Mouse (Mus musculus): ENCODE results near the gene D10Wsu102e. TPM values are rescaled to one million over a fixed set of nuclear protein-coding genes. Genes with fewer than 3 reads are reported as not detected.
"Not testable (repeated sequence)": the region's sequence is repeated elsewhere in the genome, so short reads cannot be mapped to it uniquely, and the experiment has no call there.

D10Wsu102e gene
- total and polyA plus RNA-seq, 3 experiments = 0.67 to 5.5 (median 2.3) TPM

DNA sequence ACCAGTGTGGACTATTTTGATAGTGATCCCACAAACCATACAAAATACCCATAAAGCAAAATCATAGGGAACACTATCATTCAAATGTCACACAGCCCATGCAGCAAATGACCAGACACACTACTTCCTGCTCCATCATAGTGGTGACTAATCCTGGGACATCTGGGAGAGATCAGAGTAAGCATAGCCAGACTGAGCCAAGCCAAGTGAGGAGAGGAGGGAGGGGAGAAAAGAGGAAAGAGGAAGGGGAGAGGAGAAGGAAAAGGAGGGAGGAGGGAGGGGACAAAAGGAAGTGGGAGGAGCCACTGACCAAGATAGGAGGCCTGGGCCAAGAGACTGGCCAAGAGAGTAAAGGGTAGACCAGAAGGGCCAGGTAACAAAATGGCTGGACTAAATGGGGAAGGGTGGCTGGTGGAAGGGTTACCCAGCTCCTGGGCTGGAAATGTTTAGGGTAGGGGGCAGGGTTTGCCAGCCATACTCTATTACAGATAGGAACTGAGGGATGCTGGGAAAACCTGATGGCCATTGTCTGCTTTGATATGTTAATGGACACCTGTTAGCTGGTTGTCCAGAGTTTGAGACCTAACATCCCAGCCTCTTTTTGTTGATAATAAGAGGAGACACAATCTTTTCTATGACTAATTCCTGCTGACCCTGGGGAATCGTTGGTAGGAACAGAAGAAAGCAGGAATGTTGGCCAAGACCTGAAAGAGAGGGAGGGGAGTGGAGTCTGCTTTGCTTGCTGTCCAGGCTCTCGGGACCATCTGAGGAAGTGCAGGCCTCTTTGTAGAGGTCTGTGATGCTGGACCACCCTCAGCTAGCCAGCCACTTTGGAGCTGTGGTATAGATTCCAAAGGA is 16.0 kb upstream of the D10Wsu102e start:
- Histone ChIP-seq H3K9me3 (replicated peaks) (no peaks in the 10 kb centered on the region), H3K27me3 (ENCODE audit: insufficient read depth, low read length) (peaks cover 37% of the 10 kb centered on the region), H3K4me1 (ENCODE audit: insufficient read depth, low read depth, low read length) (no peaks in the 10 kb centered on the region; the same call in 1 of the 2 replicates), H3K4me3 (ENCODE audit: low read depth, low read length) (no peak overlapping the region), H3K36me3 (replicated peaks) (no peaks in the 10 kb centered on the region)
- TF ChIP-seq GATA2 (IDR thresholded peaks at IDR 0.05; ENCODE audit: borderline replicate concordance, low read depth, low read length) = no peak
- TF ChIP-seq TAL1 (conservative IDR thresholded peaks at IDR 0.05; ENCODE audit: low read depth, low read length) = no peak
- TF ChIP-seq POLR2AphosphoS5 (IDR thresholded peaks at IDR 0.05; ENCODE audit: insufficient replicate concordance, low read depth, low read length) = no peak
- ATAC-seq (ENCODE audit: extremely low read depth, insufficient number of reproducible peaks, low FRiP score, poor library complexity, severe bottlenecking) (no peak), DNase-seq (ENCODE audit: low spot score) (no peak)

DNA sequence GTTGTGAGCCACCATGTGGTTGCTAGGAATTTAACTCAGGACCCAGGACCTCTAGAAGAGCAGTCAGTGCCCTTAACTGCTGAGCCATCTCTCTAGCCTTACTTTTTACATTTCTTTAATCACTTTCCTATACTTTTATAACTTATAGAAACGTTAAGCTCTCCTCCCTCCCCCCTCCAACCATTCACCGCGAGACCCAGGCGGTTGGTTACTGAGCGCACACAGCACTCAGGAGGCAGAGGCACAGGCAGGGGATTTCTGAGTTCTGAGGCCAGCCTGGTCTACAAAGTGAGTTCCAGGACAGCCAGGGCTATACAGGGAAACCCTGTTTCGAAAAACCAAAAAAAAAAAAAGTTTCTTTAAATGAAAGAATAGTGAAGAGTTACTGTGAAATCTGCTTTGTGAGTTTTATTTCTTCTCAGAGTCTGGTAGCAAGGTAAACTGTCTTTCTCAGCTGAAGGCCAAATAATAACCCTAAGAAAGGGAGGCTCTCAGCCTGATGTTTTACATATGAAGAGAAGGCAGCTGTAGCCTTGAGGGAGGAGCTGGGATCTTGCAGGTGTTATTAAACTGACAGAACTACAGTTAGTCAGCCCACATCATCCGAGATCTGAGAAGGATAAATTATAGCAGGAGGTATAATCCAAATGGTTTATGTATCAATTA is 14.2 kb upstream of the D10Wsu102e start:
- H3K9me3 ChIP-seq (replicated peaks) = no peaks in the 10 kb centered on the region

DNA sequence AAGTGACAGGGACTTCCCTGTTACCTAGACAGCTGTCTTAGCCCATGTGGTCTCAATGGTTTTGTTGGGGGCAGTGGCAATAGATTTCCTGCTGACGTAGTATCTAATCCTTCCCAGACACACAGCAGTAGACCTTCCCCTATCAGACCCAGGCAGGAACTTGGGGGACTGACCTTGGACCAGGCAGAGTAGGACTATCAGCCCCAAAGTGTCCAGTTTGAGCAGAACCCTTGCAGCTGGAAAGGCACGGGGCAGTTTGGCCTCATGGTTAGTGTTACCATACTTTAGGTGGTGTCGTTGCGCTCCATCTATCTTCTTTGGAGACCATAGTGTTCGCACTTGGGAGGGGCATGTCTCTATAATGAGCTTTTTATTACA is 13.7 kb upstream of the D10Wsu102e start:
- ATAC-seq (ENCODE audit: extremely low read depth, insufficient number of reproducible peaks, low FRiP score, poor library complexity, severe bottlenecking) (no peak), DNase-seq (ENCODE audit: low spot score) (no peak)
- Histone ChIP-seq H3K4me3 (ENCODE audit: low read depth, low read length) (no peak overlapping the region), H3K36me3 (replicated peaks) (no peaks in the 10 kb centered on the region), H3K9me3 (replicated peaks) (no peaks in the 10 kb centered on the region), H3K4me1 (ENCODE audit: insufficient read depth, low read depth, low read length) (no peaks in the 10 kb centered on the region; the same call in 1 of the 2 replicates), H3K27me3 (ENCODE audit: insufficient read depth, low read length) (peaks cover 48% of the 10 kb centered on the region)
- TF ChIP-seq GATA2 (IDR thresholded peaks at IDR 0.05; ENCODE audit: borderline replicate concordance, low read depth, low read length) (no peak), CTCF (IDR thresholded peaks at IDR 0.05; ENCODE audit: low read depth, low read length) (no peak), TAL1 (conservative IDR thresholded peaks at IDR 0.05; ENCODE audit: low read depth, low read length) (no peak), POLR2AphosphoS5 (IDR thresholded peaks at IDR 0.05; ENCODE audit: insufficient replicate concordance, low read depth, low read length) (no peak), GATA1 (IDR thresholded peaks at IDR 0.05; ENCODE audit: borderline replicate concordance, low read length) (no peak)

More for the DNA sequence above, 14.2 kb upstream of the D10Wsu102e start:
- DNase-seq (ENCODE audit: low spot score) (no peak), ATAC-seq (ENCODE audit: extremely low read depth, insufficient number of reproducible peaks, low FRiP score, poor library complexity, severe bottlenecking) (no peak)
- Histone ChIP-seq H3K4me1 (ENCODE audit: insufficient read depth, low read depth, low read length) (no peaks in the 10 kb centered on the region; the same call in 1 of the 2 replicates), H3K27me3 (ENCODE audit: insufficient read depth, low read length) (peaks cover 48% of the 10 kb centered on the region), H3K36me3 (replicated peaks) (no peaks in the 10 kb centered on the region), H3K4me3 (ENCODE audit: low read depth, low read length) (no peak overlapping the region)
- TF ChIP-seq GATA2 (IDR thresholded peaks at IDR 0.05; ENCODE audit: borderline replicate concordance, low read depth, low read length) (no peak), CTCF (IDR thresholded peaks at IDR 0.05; ENCODE audit: low read depth, low read length) (no peak), TAL1 (conservative IDR thresholded peaks at IDR 0.05; ENCODE audit: low read depth, low read length) (no peak), GATA1 (IDR thresholded peaks at IDR 0.05; ENCODE audit: borderline replicate concordance, low read length) (no peak), POLR2AphosphoS5 (IDR thresholded peaks at IDR 0.05; ENCODE audit: insufficient replicate concordance, low read depth, low read length) (no peak)

DNA sequence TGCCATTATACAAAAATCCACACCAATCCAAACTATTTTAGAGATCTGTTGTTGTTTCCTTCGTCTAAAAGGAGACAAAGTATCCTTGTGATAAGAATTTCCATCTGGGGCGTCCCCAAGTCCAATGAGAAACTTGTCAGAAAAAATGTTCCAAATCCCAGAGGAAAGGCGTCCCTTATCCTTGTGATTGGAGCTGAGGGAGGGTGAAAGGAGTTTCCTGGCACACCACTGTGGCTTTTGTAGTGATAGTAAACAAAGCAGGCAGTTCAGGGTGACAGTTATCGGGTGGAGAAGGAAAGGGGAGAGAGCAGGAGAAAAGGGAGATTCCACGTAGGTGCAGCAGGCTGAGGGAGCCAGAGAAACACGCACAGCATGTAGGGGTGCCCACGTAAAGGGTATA is 12.5 kb upstream of the D10Wsu102e start:
- no peak for TF ChIP-seq GATA1 (IDR thresholded peaks at IDR 0.05; ENCODE audit: borderline replicate concordance, low read length)
- TF ChIP-seq GATA2 (IDR thresholded peaks at IDR 0.05; ENCODE audit: borderline replicate concordance, low read depth, low read length) = no peak
- TF ChIP-seq TAL1 (conservative IDR thresholded peaks at IDR 0.05; ENCODE audit: low read depth, low read length) = no peak
- TF ChIP-seq POLR2AphosphoS5 (IDR thresholded peaks at IDR 0.05; ENCODE audit: insufficient replicate concordance, low read depth, low read length) = no peak
- no peak for TF ChIP-seq CTCF (IDR thresholded peaks at IDR 0.05; ENCODE audit: low read depth, low read length)
- Histone ChIP-seq H3K4me1 (ENCODE audit: insufficient read depth, low read depth, low read length) (no peaks in the 10 kb centered on the region), H3K4me3 (ENCODE audit: low read depth, low read length) (no peak overlapping the region), H3K9me3 (replicated peaks) (no peaks in the 10 kb centered on the region), H3K36me3 (replicated peaks) (no peaks in the 10 kb centered on the region), H3K27me3 (ENCODE audit: insufficient read depth, low read length) (peaks cover 42% of the 10 kb centered on the region)
- ATAC-seq (ENCODE audit: extremely low read depth, insufficient number of reproducible peaks, low FRiP score, poor library complexity, severe bottlenecking) = no peak
- DNase-seq (ENCODE audit: low spot score) = no peak

DNA sequence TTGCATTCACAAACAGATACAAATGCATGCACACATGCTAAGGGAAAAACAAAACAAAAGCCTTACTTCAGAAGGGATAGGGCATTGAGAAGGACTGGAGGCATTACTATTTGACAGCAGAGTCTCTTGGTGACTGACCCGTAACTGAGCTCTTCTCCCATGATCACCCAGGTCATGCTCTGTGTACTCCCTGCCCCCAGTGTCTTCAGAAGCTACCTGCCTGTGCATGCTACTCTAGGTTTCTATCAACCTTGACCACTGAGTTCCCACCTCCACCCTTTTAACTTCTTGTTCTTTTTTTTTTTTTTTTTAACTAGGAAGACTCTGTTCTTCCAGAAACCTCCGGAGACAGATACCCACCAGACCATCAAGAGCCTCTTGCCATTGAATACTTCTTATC is 9.3 kb upstream of the D10Wsu102e start:
- peaks cover 34% of the 10 kb centered on the region for H3K27me3 ChIP-seq (ENCODE audit: insufficient read depth, low read length)
- TF ChIP-seq GATA1 (IDR thresholded peaks at IDR 0.05; ENCODE audit: borderline replicate concordance, low read length) = no peak
- TF ChIP-seq CTCF (IDR thresholded peaks at IDR 0.05; ENCODE audit: low read depth, low read length) = no peak
- no peak for TF ChIP-seq POLR2AphosphoS5 (IDR thresholded peaks at IDR 0.05; ENCODE audit: insufficient replicate concordance, low read depth, low read length)
- TF ChIP-seq TAL1 (conservative IDR thresholded peaks at IDR 0.05; ENCODE audit: low read depth, low read length) = no peak
- TF ChIP-seq GATA2 (IDR thresholded peaks at IDR 0.05; ENCODE audit: borderline replicate concordance, low read depth, low read length) = no peak

DNA sequence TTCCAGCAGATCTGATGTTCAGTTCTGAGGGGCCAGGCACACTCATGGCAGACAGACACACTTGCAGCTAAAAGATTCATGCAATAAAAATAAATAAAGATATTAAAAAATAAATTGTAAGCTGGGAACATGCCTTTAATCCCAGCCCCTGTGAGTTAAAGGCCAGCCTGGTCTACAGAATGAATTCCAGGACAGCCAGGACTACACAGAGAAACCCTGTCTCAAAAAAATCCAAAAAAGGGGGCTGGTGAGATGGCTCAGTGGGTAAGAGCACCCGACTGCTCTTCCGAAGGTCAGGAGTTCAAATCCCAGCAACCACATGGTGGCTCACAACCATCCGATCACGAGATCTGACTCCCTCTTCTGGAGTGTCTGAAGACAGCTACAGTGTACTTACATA is 8.2 kb upstream of the D10Wsu102e start:
- not testable (repeated sequence) for ATAC-seq (ENCODE audit: extremely low read depth, insufficient number of reproducible peaks, low FRiP score, poor library complexity, severe bottlenecking); H3K4me1 ChIP-seq (ENCODE audit: insufficient read depth, low read depth, low read length); DNase-seq (ENCODE audit: low spot score); H3K36me3 ChIP-seq (replicated peaks); H3K9me3 ChIP-seq (replicated peaks); H3K4me3 ChIP-seq (ENCODE audit: low read depth, low read length)
- H3K27me3 ChIP-seq (ENCODE audit: insufficient read depth, low read length) = peaks cover 32% of the 10 kb centered on the region

More for the DNA sequence above, 9.3 kb upstream of the D10Wsu102e start:
- Histone ChIP-seq H3K4me3 (ENCODE audit: low read depth, low read length) (no peak overlapping the region), H3K4me1 (ENCODE audit: insufficient read depth, low read depth, low read length) (no peaks in the 10 kb centered on the region), H3K36me3 (replicated peaks) (no peaks in the 10 kb centered on the region), H3K9me3 (replicated peaks) (no peaks in the 10 kb centered on the region)
- ATAC-seq (ENCODE audit: extremely low read depth, insufficient number of reproducible peaks, low FRiP score, poor library complexity, severe bottlenecking) = no peak
- no peak for DNase-seq (ENCODE audit: low spot score)

Data from G1E (cell line).